Mouse (Mus musculus): ENCODE data around the gene Tmem239.

GRCm38 (mm10) chr2:130423397-130424125, 17.3 kb downstream of the Tmem239 start:
- TF ChIP-seq TAL1 (IDR thresholded peaks at IDR 0.05; ENCODE audit: low read length) (no peak), GATA1 (IDR thresholded peaks at IDR 0.05; ENCODE audit: low read length) (no peak)

Measured in erythroblast, embryonic 14.5 days (primary cell).